Comparison of ENCODE assay signal across 31 mouse cellular contexts in the genomic region with DNA sequence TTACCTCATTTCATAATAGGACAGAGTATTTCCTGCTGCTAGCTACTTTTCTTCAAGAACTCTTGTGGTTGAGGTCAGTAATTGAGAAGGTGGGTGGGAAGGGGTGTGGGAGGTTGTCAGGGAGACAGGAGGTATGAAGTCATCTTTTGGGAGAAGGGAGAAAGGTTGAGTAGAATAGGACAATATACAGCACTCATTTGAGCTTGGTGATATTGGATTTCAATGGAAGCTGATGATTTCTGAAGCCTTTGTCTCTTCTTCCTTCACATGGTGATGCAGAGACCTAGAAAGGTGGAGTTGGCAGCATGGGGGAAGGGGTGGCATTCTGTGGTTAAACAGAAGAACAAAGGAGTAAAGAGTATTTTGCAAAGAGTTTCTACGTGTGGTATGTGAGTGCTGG.
DNase-seq lines count a peak whose midpoint lies in the region; ATAC-seq and TF ChIP-seq lines count a peak whose summit lies in the region.
"Had no signal": no experiment of that assay in that cellular context is flagged by ENCODE, and none has a peak within 500 bp of the region (broad histone marks: within the 10 kb centered on the region; RNA-seq: fewer than 3 reads in every experiment).

No protein-coding gene starts in this region.

- 17% methylated on average over 1 of the region's 1 CpGs for WGBS in lung, embryonic 15.5 days
- WGBS in liver, embryonic 12.5 days (ENCODE audit: insufficient replicate concordance) = 33% methylated on average over 1 of the region's 1 CpGs

- H3K9ac ChIP-seq in lung, embryonic 15.5 days = no peak overlapping the region
- no peak overlapping the region for H3K9ac ChIP-seq in liver, embryonic 12.5 days
- H3K9ac ChIP-seq: embryonic facial prominence, embryonic 12.5 days; forebrain, embryonic 12.5 days; forebrain, postnatal 0 days; heart, embryonic 13.5 days; hindbrain, embryonic 15.5 days; kidney, embryonic 15.5 days; limb, embryonic 13.5 days; liver, postnatal 0 days; neural tube, embryonic 15.5 days had no signal

- no peak for DNase-seq in lung, postnatal 25 days (ENCODE audit: low spot score)
- DNase-seq in ES-CJ7 (ENCODE audit: low read depth, low spot score) = peak; percentile 90
- peak; percentile 92 for DNase-seq in R1 (ENCODE audit: low read depth, low spot score)
- DNase-seq: adrenal gland, adult 8-10 months; cerebellum, adult 2 months; cerebellum, postnatal 25 days; forebrain, postnatal 0 days; gastrocnemius, postnatal 10 days; heart, postnatal 10 days; kidney, adult 18-20 months; kidney, postnatal 36 days; liver, postnatal 0 days; midbrain, embryonic 14.5 days; retina, postnatal 1 day; right cerebral cortex, postnatal 25 days; thymus, adult 18-20 months; thymus, postnatal 36 days had no signal

- no peaks in the 10 kb centered on the region for H3K9me3 ChIP-seq in lung, embryonic 15.5 days
- no peaks in the 10 kb centered on the region for H3K9me3 ChIP-seq in liver, embryonic 12.5 days (replicated peaks)
- H3K9me3 ChIP-seq: embryonic facial prominence, embryonic 12.5 days; forebrain, embryonic 12.5 days; heart, embryonic 13.5 days; hindbrain, embryonic 10.5 days; hindbrain, embryonic 15.5 days; kidney, embryonic 15.5 days; limb, embryonic 13.5 days; neural tube, embryonic 15.5 days had no signal

- no peak overlapping the region for H3K4me2 ChIP-seq in lung, embryonic 15.5 days
- peak overlapping the region; percentile 47 for H3K4me2 ChIP-seq in myocyte (ENCODE audit: low read depth)
- H3K4me2 ChIP-seq in liver, embryonic 12.5 days = no peak overlapping the region
- H3K4me2 ChIP-seq: embryonic facial prominence, embryonic 12.5 days; forebrain, embryonic 12.5 days; heart, embryonic 13.5 days; hindbrain, embryonic 15.5 days; kidney, embryonic 15.5 days; limb, embryonic 13.5 days; liver, embryonic 11.5 days; neural tube, embryonic 15.5 days had no signal

- no peaks in the 10 kb centered on the region for H3K79me2 ChIP-seq in myocyte (ENCODE audit: control insufficient read depth, insufficient read depth)

- no peak overlapping the region for H3ac ChIP-seq in myocyte (ENCODE audit: control insufficient read depth, insufficient read length)

- TF ChIP-seq POLR2A in myocyte (IDR thresholded peaks at IDR 0.05; ENCODE audit: insufficient read length, low read depth) = no peak

- no peaks in the 10 kb centered on the region for H3K36me3 ChIP-seq in lung, embryonic 15.5 days
- H3K36me3 ChIP-seq in myocyte (ENCODE audit: control insufficient read depth, insufficient read depth) = no peaks in the 10 kb centered on the region
- no peaks in the 10 kb centered on the region for H3K36me3 ChIP-seq in liver, embryonic 12.5 days
- H3K36me3 ChIP-seq: embryonic facial prominence, embryonic 12.5 days; forebrain, embryonic 12.5 days; heart, embryonic 13.5 days; hindbrain, embryonic 10.5 days; hindbrain, embryonic 15.5 days; kidney, embryonic 15.5 days; limb, embryonic 13.5 days; neural tube, embryonic 15.5 days had no signal

- H3K27ac ChIP-seq in lung, embryonic 15.5 days = peak overlapping the region; percentile 51; the same call in 1 of the 2 replicates
- no peak overlapping the region for H3K27ac ChIP-seq in liver, embryonic 12.5 days
- H3K27ac ChIP-seq: embryonic facial prominence, embryonic 12.5 days; forebrain, embryonic 12.5 days; heart, embryonic 13.5 days; hindbrain, embryonic 10.5 days; hindbrain, embryonic 15.5 days; kidney, embryonic 15.5 days; limb, embryonic 13.5 days; neural tube, embryonic 15.5 days had no signal

- ATAC-seq in lung, embryonic 15.5 days (ENCODE audit: borderline replicate concordance, extremely low read depth, low FRiP score, low TSS enrichment) = peak; percentile 42; the same call in 1 of the 2 replicates
- no peak for ATAC-seq in liver, embryonic 12.5 days
- no peak for ATAC-seq in inflammation-experienced regulatory T-cells, adult 6 months
- ATAC-seq: forebrain, postnatal 0 days; liver, postnatal 0 days had no signal

- no peak overlapping the region for H3K4me3 ChIP-seq in lung, embryonic 15.5 days
- no peak overlapping the region for H3K4me3 ChIP-seq in myocyte
- no peak overlapping the region for H3K4me3 ChIP-seq in liver, embryonic 12.5 days
- H3K4me3 ChIP-seq: embryonic facial prominence, embryonic 12.5 days; forebrain, embryonic 12.5 days; heart, embryonic 13.5 days; hindbrain, embryonic 10.5 days; hindbrain, embryonic 15.5 days; kidney, embryonic 15.5 days; limb, embryonic 13.5 days; neural tube, embryonic 15.5 days had no signal

- no peaks in the 10 kb centered on the region for H3K27me3 ChIP-seq in lung, embryonic 15.5 days
- H3K27me3 ChIP-seq in myocyte (ENCODE audit: control insufficient read depth, insufficient read depth, insufficient read length) = no peaks in the 10 kb centered on the region
- no peaks in the 10 kb centered on the region for H3K27me3 ChIP-seq in liver, embryonic 12.5 days (replicated peaks)
- H3K27me3 ChIP-seq: CH12.LX; embryonic facial prominence, embryonic 12.5 days; forebrain, embryonic 12.5 days; heart, embryonic 13.5 days; hindbrain, embryonic 15.5 days; kidney, embryonic 15.5 days; limb, embryonic 13.5 days; neural tube, embryonic 15.5 days had no signal

- H3K4me1 ChIP-seq in lung, embryonic 15.5 days = peaks cover 29% of the 10 kb centered on the region
- no peaks in the 10 kb centered on the region for H3K4me1 ChIP-seq in liver, embryonic 12.5 days
- H3K4me1 ChIP-seq: forebrain, embryonic 12.5 days; hindbrain, embryonic 10.5 days had no signal

TF ChIP-seq in myocyte, 11 proteins besides CTCF, POLR2A, EP300 and RAD21:
- no peak for TF ChIP-seq CEBPB (IDR thresholded peaks at IDR 0.05; ENCODE audit: insufficient read depth, poor library complexity, severe bottlenecking)
- no peak for TF ChIP-seq TCF12 (IDR thresholded peaks at IDR 0.05; ENCODE audit: insufficient read depth, poor library complexity, severe bottlenecking)
- TF ChIP-seq E2F4 (IDR thresholded peaks at IDR 0.05; ENCODE audit: insufficient read depth) = no peak
- no peak for TF ChIP-seq POLR2AphosphoS2 (IDR thresholded peaks at IDR 0.05; ENCODE audit: insufficient read length, low read depth)
- no peak for TF ChIP-seq SRF (IDR thresholded peaks at IDR 0.05; ENCODE audit: control insufficient read depth, insufficient read length, low read depth)
- TF ChIP-seq MYOG (IDR thresholded peaks at IDR 0.05; ENCODE audit: control insufficient read depth in 1 of 3, insufficient read depth in 1 of 3, insufficient read length in 2 of 3, low read depth in 2 of 3) = no peak
- TF ChIP-seq REST (IDR thresholded peaks at IDR 0.05; ENCODE audit: insufficient read depth, insufficient read length) = no peak
- TF ChIP-seq USF1 (IDR thresholded peaks at IDR 0.05; ENCODE audit: low read depth) = no peak
- no peak for TF ChIP-seq TCF3 (IDR thresholded peaks at IDR 0.05; ENCODE audit: insufficient read length, low read depth)
- TF ChIP-seq MAX (IDR thresholded peaks at IDR 0.05; ENCODE audit: low read depth) = no peak
- TF ChIP-seq MYOD1 (IDR thresholded peaks at IDR 0.05; ENCODE audit: control insufficient read depth in 1 of 3, insufficient read length in 2 of 3, low read depth in 2 of 3) = no peak
